Mouse (Mus musculus) ES-Bruce4 (cell line): ENCODE results near the gene Ccdc32.

Experiments used
- CTCF ChIP-seq: IDR thresholded peaks from one replicate; pipeline ENCODE4 v1.8.1; 2011; ENCODE audit warnings: low read depth, low read length
- EP300 ChIP-seq: IDR thresholded peaks from 2 replicates; pipeline ENCODE4 v1.6.1; 2011; ENCODE audit warnings: low read depth, low read length; ENCODE audit not compliant: insufficient read depth
- POLR2A ChIP-seq: IDR thresholded peaks from one replicate; pipeline ENCODE4 v1.8.1; 2011; ENCODE audit warnings: low read length; ENCODE audit not compliant: insufficient read depth

DNA sequence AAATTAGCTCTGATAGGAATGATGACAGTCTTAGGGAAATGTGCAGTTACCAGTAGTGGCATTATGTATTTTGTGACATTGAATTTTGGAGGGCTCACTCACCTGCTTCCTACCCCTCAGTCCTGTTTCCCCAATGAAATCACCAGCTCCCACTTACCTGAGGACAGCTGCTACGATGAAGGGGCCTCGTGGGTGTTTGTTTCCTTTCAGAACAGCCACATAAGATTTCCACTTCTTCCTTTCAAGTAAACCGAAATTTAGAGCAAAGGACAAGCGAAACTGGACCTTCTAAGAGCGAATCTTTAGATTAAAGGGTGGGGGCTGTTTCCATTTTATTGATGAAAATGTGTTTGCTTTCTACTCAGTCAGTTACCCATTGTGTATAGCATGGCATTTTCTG is 57.1 kb downstream of the Ccdc32 start:
- TF ChIP-seq POLR2A: no peak
- no peak for TF ChIP-seq CTCF
- TF ChIP-seq EP300: no peak
